18 mouse cellular contexts compared by ENCODE assay signal in the genomic region with DNA sequence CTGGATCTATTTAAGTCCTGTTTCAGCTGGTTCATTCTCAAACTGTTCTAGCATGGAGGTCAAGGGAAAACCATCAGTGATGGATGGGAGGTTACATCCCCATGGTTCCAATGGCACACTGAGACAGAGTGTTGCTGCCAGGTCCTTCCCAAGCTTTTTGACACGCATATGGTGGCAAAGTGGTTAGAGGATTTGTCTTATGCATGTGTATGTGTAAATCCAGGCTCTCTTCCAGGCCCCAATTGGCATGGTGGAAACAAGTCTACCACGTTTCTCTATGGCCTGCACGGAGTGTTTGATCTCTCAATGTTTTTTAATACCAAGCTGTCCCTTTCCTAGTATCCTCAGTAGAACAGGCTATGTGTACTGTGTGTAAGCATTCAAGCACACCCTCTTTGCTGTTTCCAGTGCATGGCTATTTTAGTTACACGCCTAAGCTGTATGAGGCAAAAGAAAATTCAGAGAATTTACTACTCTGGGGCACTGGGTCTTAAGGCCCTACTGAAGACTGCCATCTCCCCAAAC. TPM values are rescaled to one million over a fixed set of nuclear protein-coding genes. Genes with fewer than 3 reads are reported as not detected.
DNase-seq lines count a peak whose midpoint lies in the region; ATAC-seq and TF ChIP-seq lines count a peak whose summit lies in the region.
"Had no signal": no experiment of that assay in that cellular context is flagged by ENCODE, and none has a peak within 500 bp of the region (broad histone marks: within the 10 kb centered on the region; RNA-seq: fewer than 3 reads in every experiment).

No protein-coding gene starts in this region.

- no peak overlapping the region for H3K27ac ChIP-seq in forebrain, postnatal 0 days (ENCODE audit: low read depth, low read length)
- H3K27ac ChIP-seq in forebrain, embryonic 12.5 days: no peak overlapping the region
- no peak overlapping the region for H3K27ac ChIP-seq in midbrain, embryonic 11.5 days (ENCODE audit: low read depth, low read length)
- H3K27ac ChIP-seq in midbrain, embryonic 15.5 days: no peak overlapping the region
- H3K27ac ChIP-seq: embryonic facial prominence, embryonic 10.5 days; embryonic facial prominence, embryonic 12.5 days had no signal

- H3K4me2 ChIP-seq in forebrain, postnatal 0 days (ENCODE audit: low read depth): no peak overlapping the region
- H3K4me2 ChIP-seq in forebrain, embryonic 12.5 days: no peak overlapping the region
- no peak overlapping the region for H3K4me2 ChIP-seq in midbrain, embryonic 11.5 days
- no peak overlapping the region for H3K4me2 ChIP-seq in midbrain, embryonic 15.5 days
- H3K4me2 ChIP-seq: embryonic facial prominence, embryonic 12.5 days had no signal

- no peak overlapping the region for H3K9ac ChIP-seq in forebrain, postnatal 0 days
- no peak overlapping the region for H3K9ac ChIP-seq in forebrain, embryonic 12.5 days
- no peak overlapping the region for H3K9ac ChIP-seq in midbrain, embryonic 11.5 days (ENCODE audit: low read length)
- H3K9ac ChIP-seq in midbrain, embryonic 15.5 days: no peak overlapping the region
- H3K9ac ChIP-seq: embryonic facial prominence, embryonic 12.5 days had no signal

- TF ChIP-seq POLR2A in brain, embryonic 14.5 days (IDR thresholded peaks at IDR 0.05; ENCODE audit: borderline replicate concordance, extremely low read depth, insufficient read depth, insufficient read length, poor library complexity, severe bottlenecking): no peak

- no peaks in the 10 kb centered on the region for H3K36me3 ChIP-seq in forebrain, postnatal 0 days (ENCODE audit: insufficient read depth)
- no peaks in the 10 kb centered on the region for H3K36me3 ChIP-seq in forebrain, embryonic 12.5 days (replicated peaks)
- H3K36me3 ChIP-seq in midbrain, embryonic 11.5 days (ENCODE audit: control insufficient read depth, insufficient read depth, low read length): no peaks in the 10 kb centered on the region
- H3K36me3 ChIP-seq in midbrain, embryonic 15.5 days (replicated peaks): 0 out of 2 replicates have a peak, but pooled peaks cover 4% of the 10 kb centered on the region
- H3K36me3 ChIP-seq: embryonic facial prominence, embryonic 12.5 days had no signal

- H3K9me3 ChIP-seq in forebrain, postnatal 0 days (ENCODE audit: low read length): no peaks in the 10 kb centered on the region
- H3K9me3 ChIP-seq in forebrain, embryonic 12.5 days: no peaks in the 10 kb centered on the region
- no peaks in the 10 kb centered on the region for H3K9me3 ChIP-seq in midbrain, embryonic 11.5 days (ENCODE audit: control insufficient read depth, low read length)
- H3K9me3 ChIP-seq in midbrain, embryonic 15.5 days: no peaks in the 10 kb centered on the region
- H3K9me3 ChIP-seq: embryonic facial prominence, embryonic 10.5 days; embryonic facial prominence, embryonic 12.5 days had no signal

- no peaks in the 10 kb centered on the region for H3K27me3 ChIP-seq in forebrain, postnatal 0 days (ENCODE audit: insufficient read depth, low read length)
- no peaks in the 10 kb centered on the region for H3K27me3 ChIP-seq in forebrain, embryonic 12.5 days
- H3K27me3 ChIP-seq in midbrain, embryonic 11.5 days (ENCODE audit: control insufficient read depth, insufficient read depth, low read length): no peaks in the 10 kb centered on the region
- no peaks in the 10 kb centered on the region for H3K27me3 ChIP-seq in midbrain, embryonic 15.5 days (replicated peaks)
- H3K27me3 ChIP-seq: embryonic facial prominence, embryonic 12.5 days had no signal

- no peaks in the 10 kb centered on the region for H3K4me1 ChIP-seq in forebrain, postnatal 0 days (ENCODE audit: insufficient read depth)
- no peaks in the 10 kb centered on the region for H3K4me1 ChIP-seq in forebrain, embryonic 12.5 days
- H3K4me1 ChIP-seq in midbrain, embryonic 11.5 days (ENCODE audit: control insufficient read depth, insufficient read depth, low read length): no peaks in the 10 kb centered on the region
- H3K4me1 ChIP-seq in midbrain, embryonic 15.5 days: no peaks in the 10 kb centered on the region
- H3K4me1 ChIP-seq: embryonic facial prominence, embryonic 10.5 days; embryonic facial prominence, embryonic 12.5 days had no signal

- DNase-seq in forebrain, postnatal 0 days: peak; percentile 69
- peak; percentile 60 for DNase-seq in midbrain, embryonic 11.5 days (ENCODE audit: low spot score, missing footprints)
- DNase-seq in brain, embryonic 14.5 days (ENCODE audit: low read depth): peak; percentile 5
- DNase-seq in brain, embryonic 18.5 days (ENCODE audit: low read depth, low spot score): peak; percentile 43
- no peak for DNase-seq in adrenal gland, adult 18-20 months (ENCODE audit: low spot score in 2 of 2)
- DNase-seq: adrenal gland, adult 8-10 months; adrenal gland, postnatal 14 days; adrenal gland, postnatal 36 days; cerebellum, adult 11-12 months; cerebellum, adult 2 months; cerebellum, adult 9-10 months; cerebellum, postnatal 10 days; cerebellum, postnatal 25 days had no signal

- 71% methylated on average over 4 of the region's 4 CpGs for WGBS in forebrain, postnatal 0 days
- WGBS in forebrain, embryonic 12.5 days: 87% methylated on average over 4 of the region's 4 CpGs
- 92% methylated on average over 4 of the region's 4 CpGs for WGBS in midbrain, embryonic 11.5 days
- WGBS in midbrain, embryonic 15.5 days: 92% methylated on average over 4 of the region's 4 CpGs

- no peak for TF ChIP-seq CTCF in forebrain, postnatal 0 days (IDR thresholded peaks at IDR 0.05; ENCODE audit: low read depth)
- no peak for TF ChIP-seq CTCF in brain, embryonic 14.5 days (IDR thresholded peaks at IDR 0.05; ENCODE audit: borderline replicate concordance, extremely low read depth, insufficient read depth, insufficient read length)

- no peak overlapping the region for H3K4me3 ChIP-seq in forebrain, postnatal 0 days (ENCODE audit: low read depth, low read length)
- H3K4me3 ChIP-seq in forebrain, embryonic 12.5 days (replicated peaks): no peak overlapping the region
- H3K4me3 ChIP-seq in midbrain, embryonic 11.5 days (ENCODE audit: low read depth, low read length): no peak overlapping the region
- no peak overlapping the region for H3K4me3 ChIP-seq in midbrain, embryonic 15.5 days
- H3K4me3 ChIP-seq: embryonic facial prominence, embryonic 10.5 days; embryonic facial prominence, embryonic 12.5 days had no signal

- ATAC-seq in forebrain, postnatal 0 days: peak; percentile 93
- ATAC-seq in forebrain, embryonic 12.5 days (ENCODE audit: low FRiP score): no peak
- ATAC-seq in midbrain, embryonic 11.5 days (ENCODE audit: low FRiP score): no peak
- ATAC-seq in midbrain, embryonic 15.5 days (replicated peaks): no peak
- ATAC-seq: forebrain, embryonic 14.5 days had no signal

RNA-seq across cellular contexts. Expression of a gene that starts 9.2 kb away (rescaled TPM):
- 2.8 and 3.7 TPM in 2 replicates for total RNA-seq in forebrain, postnatal 0 days (2014; rRNA removed)
- 22.2 and 26.6 TPM in 2 replicates for polyA plus RNA-seq in forebrain, postnatal 0 days (2015; fragmentation: Nextera tagmentation; extraction: Ambion mirVana)
- polyA plus RNA-seq in forebrain, embryonic 12.5 days (2016; fragmentation: Nextera tagmentation; extraction: Ambion mirVana): 9.3 and 9.4 TPM in 2 replicates
- polyA plus RNA-seq in midbrain, embryonic 11.5 days (2014; fragmentation: Nextera tagmentation; extraction: Ambion mirVana): 12.9 and 14.4 TPM in 2 replicates
- 11.9 and 12.3 TPM in 2 replicates for polyA plus RNA-seq in midbrain, embryonic 15.5 days (2015; fragmentation: Nextera tagmentation; extraction: Ambion mirVana)
- 3.7 and 5.4 TPM in 2 replicates for polyA plus RNA-seq in brain, embryonic 14.5 days (2012; rRNA removed)
- total RNA-seq in adrenal gland, adult 18-20 months (2021): 1 to 10 TPM; 6.0 to 9.2 TPM

RNA-seq across cellular contexts. Expression of a gene that starts 11.2 kb away (rescaled TPM):
- total RNA-seq in forebrain, postnatal 0 days (2014; rRNA removed): 1.8 and 2.3 TPM in 2 replicates
- polyA plus RNA-seq in forebrain, postnatal 0 days (2015; fragmentation: Nextera tagmentation; extraction: Ambion mirVana): 1.5 and 2.0 TPM in 2 replicates
- 1.8 and 2.0 TPM in 2 replicates for polyA plus RNA-seq in forebrain, embryonic 12.5 days (2016; fragmentation: Nextera tagmentation; extraction: Ambion mirVana)
- polyA plus RNA-seq in midbrain, embryonic 11.5 days (2014; fragmentation: Nextera tagmentation; extraction: Ambion mirVana): 1.9 and 2.1 TPM in 2 replicates
- polyA plus RNA-seq in midbrain, embryonic 15.5 days (2015; fragmentation: Nextera tagmentation; extraction: Ambion mirVana): 2.5 and 3.2 TPM in 2 replicates
- 3.3 and 3.9 TPM in 2 replicates for polyA plus RNA-seq in brain, embryonic 14.5 days (2012; rRNA removed)
- total RNA-seq in adrenal gland, adult 18-20 months (2021): 1 to 10 TPM; 9.0 to 9.4 TPM

RNA-seq across cellular contexts. Expression of a gene that starts 54.2 kb away (rescaled TPM):
- 180 and 191 TPM in 2 replicates for total RNA-seq in forebrain, postnatal 0 days (2014; rRNA removed)
- 222 TPM in 2 replicates for polyA plus RNA-seq in forebrain, postnatal 0 days (2015; fragmentation: Nextera tagmentation; extraction: Ambion mirVana)
- 203 and 207 TPM in 2 replicates for polyA plus RNA-seq in forebrain, embryonic 12.5 days (2016; fragmentation: Nextera tagmentation; extraction: Ambion mirVana)
- 225 and 241 TPM in 2 replicates for polyA plus RNA-seq in midbrain, embryonic 11.5 days (2014; fragmentation: Nextera tagmentation; extraction: Ambion mirVana)
- 216 and 219 TPM in 2 replicates for polyA plus RNA-seq in midbrain, embryonic 15.5 days (2015; fragmentation: Nextera tagmentation; extraction: Ambion mirVana)
- 110 and 122 TPM in 2 replicates for polyA plus RNA-seq in brain, embryonic 14.5 days (2012; rRNA removed)
- 10 to 100 TPM; 72.0 to 86.6 TPM for total RNA-seq in adrenal gland, adult 18-20 months (2021)

Comparison
In these comparisons a context has a peak if more than half of its experiments do, and no peak if none do; other contexts are left out.
1. DNase-seq: peak in forebrain, postnatal 0 days (single experiment), midbrain, embryonic 11.5 days (single experiment), brain, embryonic 14.5 days (single experiment) and brain, embryonic 18.5 days (single experiment); none in adrenal gland, adult 18-20 months (0 of 2).